Mouse (Mus musculus) kidney, postnatal 10 days (tissue): ENCODE measurements around the gene Erbb2.

Experiments
- DNase-seq: peaks from one replicate; pipeline ENCODE4 v3.0.0; 2021; ENCODE audit warnings: mixed read lengths

Erbb2 gene

DNA sequence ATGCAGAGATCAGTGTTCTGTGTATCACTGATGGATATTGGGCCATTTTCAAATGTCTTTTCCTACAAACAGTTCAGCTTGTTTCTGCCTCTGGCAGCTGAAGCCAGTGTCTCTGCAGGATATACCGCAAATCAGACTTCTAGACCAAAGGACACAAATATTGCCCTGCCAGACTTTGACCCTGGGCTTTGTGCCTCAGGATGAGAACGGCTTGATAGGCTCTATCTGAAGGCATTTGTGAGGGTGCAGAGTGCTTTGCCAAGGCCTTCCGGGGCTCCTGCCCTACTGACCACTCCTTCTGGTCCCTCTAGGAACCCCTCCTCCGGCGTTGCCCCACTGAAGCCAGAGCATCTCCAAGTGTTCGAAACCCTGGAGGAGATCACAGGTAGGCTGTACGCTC lies 14.3 kb downstream of the Erbb2 start:
- peak; percentile 27 for DNase-seq

DNA sequence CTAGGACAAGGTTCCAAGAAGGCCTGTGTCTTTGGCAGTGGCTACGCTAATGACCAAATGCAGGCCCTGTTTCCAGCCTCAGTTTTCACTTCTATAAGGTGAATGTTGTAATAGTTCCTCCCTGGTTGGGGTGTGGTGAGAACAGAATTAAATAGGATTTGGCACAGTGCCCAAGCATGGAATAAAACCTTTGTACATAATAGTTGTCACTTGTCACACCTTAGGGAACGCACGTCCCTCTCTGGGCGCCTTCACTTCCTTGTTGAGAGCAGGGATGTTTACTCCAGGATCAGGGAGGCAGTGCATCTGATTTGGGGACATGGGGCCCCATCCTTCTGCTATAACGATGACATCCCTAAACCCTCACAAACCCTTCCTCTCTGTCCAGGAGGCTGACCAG lies 16.2 kb downstream of the Erbb2 start:
- DNase-seq, result no peak

DNA sequence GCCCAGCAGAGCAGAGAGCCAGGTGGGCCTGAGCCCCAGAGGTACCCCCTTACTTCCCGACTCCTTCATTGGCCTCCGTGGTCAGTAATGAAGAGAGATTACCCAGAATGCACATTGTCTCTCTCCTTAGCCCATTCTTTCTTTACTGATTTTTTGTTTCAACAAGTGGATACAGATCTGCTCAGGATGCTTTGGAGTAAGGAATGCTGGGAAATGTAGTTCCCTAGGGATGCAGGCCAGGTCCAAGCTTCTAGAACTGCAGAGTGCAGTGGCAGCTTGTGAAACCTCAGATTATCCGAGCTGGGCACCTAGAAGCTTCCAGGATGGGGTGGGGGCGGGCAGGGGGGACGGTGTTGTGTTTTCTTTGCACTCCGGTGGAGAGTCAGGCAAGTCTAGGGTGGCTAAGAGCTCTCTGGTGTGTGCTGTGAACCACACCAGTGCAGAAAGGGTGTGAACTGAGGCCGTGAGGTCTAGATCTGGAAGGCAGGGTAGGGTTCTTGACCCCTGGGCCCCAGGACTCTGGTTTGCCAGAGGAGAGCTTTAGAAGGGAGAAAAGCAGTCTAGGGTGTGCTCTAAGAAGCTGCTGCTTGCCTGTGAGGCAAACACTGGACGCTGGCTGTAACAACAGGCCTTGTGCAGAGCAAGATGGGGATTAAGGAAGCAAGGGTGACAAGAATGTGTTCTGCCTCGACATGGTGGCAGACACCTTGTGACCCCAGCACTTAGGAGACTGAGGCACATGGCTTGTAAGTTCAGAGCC lies 19.7 kb downstream of the Erbb2 start:
- no peak for DNase-seq

DNA sequence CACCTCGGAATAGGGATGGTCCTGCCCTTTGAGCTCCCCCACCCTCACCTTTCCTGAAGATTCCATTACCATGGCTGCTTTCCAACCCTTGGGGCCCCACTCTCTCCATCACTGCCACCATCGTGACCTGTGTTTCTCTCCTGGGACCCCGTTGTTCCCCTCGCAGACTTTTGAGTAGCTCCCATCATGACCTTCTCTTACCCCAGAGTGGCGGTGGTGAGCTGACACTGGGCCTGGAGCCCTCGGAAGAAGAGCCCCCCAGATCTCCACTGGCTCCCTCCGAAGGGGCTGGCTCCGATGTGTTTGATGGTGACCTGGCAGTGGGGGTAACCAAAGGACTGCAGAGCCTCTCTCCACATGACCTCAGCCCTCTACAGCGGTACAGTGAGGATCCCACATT lies 23.5 kb downstream of the Erbb2 start:
- DNase-seq, result no peak

DNA sequence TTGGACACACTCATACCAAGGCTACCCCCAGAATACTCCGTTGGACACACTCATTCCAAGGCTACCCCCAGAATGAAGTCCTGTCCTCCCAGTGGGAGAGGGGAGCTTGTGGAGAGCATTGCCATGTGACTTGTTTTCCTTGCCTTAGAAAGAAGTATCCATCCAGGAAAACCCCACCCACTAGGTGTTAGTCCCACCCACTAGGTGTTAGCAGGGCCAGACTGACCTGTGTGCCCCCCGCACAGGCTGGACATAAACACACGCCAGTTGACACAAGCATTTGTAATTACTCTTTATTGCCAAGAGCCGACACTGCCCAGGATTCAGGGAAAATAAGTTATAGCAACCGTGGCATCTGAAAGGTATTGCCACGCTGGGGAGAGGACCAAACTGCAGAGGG lies 25.2 kb downstream of the Erbb2 start:
- no peak for DNase-seq

DNA sequence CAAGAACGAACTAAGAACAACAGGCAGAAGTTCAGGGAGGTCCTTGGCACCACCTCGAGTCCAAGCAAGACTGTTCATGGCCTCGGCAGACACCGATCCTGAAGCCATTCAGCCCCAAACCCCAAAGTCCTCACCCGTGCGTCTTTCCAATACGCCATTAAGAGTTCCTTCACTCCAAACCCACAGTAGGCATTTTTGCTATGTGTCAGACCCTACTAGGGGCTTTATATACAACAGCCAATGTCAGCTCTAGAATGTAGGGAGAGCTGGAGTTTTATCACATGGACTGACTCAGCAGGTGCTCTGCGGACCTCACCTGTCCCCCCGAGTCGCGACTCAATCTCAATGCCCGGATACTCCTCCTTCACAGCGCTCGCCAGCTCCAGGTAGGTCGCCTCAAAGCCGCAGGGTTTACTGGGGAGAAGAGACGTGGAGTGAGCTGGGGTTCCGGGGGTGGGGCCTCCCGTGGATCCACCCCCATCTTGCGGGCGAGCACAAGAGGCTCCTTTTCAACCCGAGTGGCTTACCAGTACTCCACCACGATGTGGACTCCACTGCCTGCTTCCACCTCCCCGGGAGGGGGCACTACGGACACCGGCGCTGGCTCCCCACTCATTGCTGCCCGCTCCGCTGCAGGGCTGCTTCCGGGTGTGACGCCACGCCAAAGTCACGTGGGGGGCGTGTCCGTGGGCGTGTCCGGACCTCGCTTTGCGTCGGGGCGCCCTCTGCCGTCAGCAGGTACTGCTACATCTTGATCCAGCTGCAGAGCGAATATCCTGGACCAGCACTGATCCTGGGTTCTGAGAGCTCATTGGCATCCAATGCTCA lies 26.3 kb downstream of the Erbb2 start, which contains the start of gene Mien1:
TSS of gene Mien1 (minus strand) at position 661 of the 828 bp plus-strand sequence.
- DNase-seq, result peak; percentile 99

DNA sequence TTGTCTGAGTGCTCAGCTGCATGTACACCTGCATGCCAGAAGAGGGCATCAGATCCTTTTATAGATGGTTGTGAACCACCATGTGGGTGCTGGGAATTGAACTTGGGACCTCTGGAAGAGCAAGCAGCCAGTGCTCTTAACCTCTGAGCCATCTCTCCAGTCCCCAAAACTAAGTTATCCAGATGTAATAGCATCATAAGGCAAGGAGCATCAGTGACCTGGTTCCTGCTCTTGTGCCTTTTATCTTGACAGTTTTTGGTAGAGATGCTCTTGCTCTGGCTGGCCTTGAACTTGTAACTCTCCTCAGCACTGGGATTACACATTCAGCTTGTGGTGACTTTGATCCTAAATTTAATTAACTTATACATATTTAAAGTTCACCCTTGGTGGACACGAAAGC lies 31.4 kb downstream of the Erbb2 start:
- DNase-seq, result no peak

DNA sequence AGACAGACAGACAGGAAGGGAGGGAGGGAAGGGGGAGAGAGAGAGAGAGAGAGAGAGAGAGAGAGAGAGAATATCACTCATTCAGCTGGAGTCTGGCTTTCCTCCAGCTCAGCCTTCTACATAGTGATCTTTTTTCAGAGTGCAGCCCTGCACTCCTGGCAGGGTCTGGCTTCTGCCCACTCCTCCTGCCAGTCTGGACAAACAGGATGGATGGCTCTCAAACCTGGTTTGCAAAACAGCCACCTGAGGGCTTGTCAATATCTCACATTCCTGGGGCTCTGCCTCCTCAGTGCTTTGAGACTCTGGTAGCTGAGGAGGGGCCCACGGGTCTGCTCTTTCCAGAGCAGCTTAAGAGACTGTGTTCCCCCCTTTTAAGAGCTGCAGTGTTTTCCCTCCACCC lies 33.0 kb downstream of the Erbb2 start:
- peak; percentile 40 for DNase-seq

DNA sequence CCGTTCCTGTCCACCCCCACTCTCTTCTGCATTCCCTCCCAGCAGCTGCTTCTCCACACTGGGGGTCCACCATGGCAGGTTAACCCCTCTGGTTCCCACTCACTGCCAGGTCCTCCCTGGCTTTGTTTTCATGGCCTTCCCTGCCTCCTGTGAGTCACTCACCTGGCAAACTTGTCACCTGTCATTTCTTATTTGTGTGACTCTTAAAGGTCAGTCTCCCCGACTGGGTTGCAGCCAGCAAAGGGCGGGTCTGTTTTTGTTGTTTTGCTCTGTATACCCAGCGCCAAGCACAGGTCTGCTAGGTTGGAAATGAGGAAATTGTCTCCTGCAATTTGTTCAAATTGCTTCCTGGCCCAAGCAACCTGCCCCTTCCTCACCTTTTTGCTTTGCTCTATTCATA lies 33.4 kb downstream of the Erbb2 start:
- DNase-seq, result peak; percentile 53

DNA sequence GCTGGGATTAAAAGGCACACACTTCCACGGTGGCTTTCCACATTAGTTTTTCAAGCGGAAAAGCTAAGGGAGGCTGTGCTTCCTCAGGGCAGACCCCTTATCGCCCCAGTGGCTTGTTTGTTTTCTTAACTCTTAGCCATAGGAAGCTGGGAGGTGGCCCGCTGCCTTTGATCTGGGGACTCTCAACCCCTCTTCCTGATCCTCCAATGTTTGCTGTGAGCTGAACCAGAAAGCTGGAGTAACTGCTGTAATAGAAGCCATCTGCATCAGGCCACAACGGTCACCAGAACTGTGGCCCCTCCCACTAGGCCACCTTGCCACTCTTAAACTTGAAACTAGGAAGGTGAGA lies 33.9 kb downstream of the Erbb2 start, which contains the start of gene Grb7:
TSS of gene Grb7 (plus strand) at position 182 of the 349 bp plus-strand sequence.
- no peak for DNase-seq

DNA sequence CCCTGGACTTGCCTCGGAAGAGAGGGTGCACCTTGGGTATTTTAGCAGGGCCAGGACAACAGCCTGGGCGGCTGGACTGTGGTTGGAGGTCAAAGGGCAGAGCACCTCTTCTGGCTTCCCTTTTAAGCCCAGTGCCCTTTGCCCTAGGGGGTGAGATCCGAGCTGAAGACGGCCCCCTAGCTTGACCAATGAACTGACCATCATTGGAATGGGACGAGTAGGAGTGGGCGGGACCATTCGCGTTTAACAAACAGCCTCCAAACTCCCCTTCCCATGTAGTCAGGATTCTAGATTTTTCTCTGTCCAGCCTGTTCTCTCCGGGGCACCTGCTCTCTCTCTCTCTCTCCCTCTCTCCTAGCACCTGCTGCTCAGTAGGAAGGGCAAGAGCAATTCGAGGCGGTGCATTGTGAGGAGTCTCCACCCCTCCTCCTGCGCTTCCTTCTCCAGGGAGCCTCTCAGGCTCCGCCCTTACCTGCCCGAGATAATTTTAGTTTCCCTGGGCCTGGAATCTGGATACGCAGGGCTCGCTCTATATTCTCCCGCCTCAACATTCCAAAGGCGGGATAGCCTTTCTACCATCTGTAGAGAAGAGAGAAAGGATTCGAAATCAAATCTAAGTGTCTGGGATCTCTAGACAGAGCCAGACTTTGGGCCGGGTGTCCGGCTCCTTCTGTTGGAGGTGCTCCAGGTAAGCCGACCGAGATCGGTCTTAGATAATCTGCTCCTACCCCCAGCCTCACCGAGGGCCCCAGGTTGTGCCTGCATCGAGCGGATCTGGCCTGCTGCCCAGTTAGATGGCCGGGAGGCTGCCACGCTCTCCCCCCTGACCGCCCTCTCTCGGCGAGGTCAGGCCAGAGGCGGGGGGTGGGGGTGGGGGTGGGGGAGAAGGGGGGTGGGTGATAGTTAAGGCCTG lies 34.5 kb downstream of the Erbb2 start:
- peak; percentile 79 for DNase-seq

DNA sequence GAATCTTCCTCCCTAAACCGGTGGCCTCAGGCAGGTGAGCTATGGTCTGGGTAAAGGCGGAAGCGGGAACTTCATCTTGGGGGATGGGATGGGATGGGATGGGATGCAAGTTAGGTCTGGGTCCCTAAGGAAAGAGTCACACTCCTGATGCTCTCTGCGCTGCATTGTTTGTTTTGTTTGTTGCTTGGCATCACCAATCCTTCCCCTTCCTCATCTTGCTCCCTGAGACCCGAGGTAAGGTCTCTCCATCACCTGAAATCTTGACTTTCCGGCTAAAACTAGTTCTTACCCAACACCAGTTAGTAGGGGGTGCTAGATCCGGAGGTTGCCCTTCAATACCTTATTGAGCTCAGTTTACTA lies 35.2 kb downstream of the Erbb2 start:
- DNase-seq, result no peak

DNA sequence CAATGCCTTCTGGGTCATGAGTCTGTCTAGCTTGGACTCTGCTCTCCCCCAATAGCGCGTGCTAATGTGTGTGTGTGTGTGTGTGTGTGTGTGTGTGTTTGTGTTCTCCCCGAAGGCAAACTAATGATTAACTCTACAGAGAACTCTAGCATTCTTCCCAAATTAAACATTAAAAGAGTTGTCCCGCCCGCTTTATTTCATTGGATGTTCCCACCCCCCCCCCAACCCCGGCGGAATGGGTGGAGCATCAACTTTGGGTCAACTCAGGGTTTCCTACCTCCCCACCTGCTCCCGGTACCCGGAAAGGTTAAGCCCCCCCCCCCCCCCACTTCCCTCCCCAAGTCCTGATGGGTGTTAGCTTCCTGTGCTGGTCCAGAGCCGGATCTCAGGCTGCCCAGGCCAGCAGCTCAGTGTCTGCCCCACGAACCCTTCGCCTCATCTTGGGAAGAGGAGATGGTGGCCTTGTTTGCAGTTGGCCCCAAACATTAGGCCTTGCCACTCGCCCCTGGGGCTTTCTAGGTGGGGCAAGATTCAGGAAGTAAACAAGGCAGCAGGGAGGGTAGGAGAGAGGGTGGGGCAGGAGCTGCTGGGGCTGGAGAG lies 36.0 kb downstream of the Erbb2 start:
- peak; percentile 74 for DNase-seq

DNA sequence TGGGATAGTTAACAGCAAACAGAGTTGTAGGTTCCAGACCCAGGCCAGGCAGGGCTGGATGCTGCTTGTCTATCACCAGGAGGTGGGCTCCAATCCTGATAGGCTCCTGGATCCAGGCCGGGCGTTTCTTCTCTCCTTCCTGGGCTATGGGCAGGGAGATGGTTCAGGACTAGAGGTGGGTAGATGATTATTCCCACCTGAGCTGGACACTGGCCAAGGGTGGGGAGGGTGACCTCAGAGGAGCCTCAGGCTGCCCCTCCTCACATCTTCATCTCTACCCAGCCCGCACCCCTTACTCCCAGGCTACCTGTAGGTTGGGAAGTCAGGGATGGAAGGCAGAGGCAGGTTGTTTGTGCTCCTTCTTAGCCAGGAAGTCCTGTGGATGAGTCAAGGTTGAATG lies 37.1 kb downstream of the Erbb2 start:
- DNase-seq, result peak; percentile 42

DNA sequence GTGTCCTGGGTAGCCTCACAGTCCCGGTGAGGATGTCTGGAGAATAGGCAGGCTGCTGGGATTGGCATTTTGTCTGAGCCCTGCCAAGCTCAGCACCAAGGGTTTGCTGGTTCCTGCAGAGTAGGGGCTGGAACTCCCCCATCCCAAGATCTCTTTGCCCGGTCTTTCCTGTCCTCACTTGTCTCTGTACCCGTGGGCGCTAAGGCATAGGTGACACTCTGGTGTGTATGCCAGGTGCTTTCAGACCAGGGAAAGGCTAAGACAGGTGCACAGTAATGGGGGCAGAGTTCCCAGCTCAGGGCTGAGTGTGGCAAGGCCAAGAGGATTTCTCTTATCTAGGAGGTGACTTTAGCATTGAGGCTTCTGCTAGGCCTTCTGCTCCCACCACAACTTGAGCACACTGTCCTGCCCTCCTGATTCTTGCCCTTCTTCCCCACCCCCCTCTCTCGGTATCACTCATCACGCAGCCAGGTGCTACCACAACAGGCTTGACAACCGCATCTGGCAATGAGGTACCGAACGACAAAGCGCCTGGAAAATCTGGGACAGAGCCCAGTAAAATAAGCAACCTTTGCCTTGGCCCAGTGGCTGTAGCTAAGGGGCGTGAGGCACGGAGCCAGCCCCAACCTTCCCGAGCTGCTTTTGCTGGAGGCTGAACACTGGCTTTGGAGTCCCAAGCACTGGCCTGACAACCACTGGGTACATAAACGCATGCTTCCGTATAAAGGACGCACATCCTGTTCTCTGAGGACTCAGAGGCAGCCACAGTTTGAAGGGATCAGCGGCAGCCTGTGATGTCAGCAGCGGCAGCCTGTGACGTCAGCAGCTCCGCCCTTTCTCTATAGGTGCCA lies 37.9 kb downstream of the Erbb2 start:
- peak; percentile 47 for DNase-seq

DNA sequence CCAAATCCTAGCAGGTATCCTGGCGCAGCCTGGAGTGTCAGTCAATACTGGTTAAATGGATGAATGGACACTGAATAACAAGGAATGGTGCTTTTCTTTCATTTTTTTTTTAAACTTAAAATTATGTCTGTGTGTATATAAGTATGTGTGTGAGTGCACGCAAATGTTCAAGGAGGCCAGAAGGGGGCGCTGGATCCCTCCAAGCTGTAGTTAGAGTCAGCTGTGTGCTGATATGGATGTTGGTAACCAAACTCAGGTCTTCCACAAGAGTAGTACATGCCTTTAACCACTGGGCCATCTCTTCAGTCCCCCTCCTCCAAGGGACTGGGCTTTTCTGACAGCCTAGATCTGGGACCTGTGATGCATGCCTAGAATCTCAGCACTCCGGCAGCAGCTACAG lies 43.2 kb downstream of the Erbb2 start:
- no peak for DNase-seq

DNA sequence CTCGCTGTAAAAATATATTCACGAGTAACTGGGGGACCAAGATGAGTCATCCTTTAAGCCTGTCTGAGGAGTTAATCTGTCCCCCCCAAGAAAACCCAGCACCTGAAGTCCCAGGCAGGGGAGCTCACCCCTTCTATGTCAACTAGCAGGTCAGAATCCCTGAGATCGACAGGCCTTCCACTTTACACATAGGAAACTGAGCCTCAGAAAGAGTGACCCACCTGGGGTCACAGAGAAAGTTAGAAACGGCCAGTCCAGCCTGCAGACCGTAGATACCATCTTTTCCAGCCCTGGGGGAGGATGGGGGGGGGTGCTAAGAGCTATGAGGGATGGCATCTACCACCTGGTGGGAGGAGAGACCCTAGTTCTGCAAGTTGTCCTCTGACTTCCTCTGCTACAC lies 44.3 kb downstream of the Erbb2 start:
- DNase-seq, result no peak

DNA sequence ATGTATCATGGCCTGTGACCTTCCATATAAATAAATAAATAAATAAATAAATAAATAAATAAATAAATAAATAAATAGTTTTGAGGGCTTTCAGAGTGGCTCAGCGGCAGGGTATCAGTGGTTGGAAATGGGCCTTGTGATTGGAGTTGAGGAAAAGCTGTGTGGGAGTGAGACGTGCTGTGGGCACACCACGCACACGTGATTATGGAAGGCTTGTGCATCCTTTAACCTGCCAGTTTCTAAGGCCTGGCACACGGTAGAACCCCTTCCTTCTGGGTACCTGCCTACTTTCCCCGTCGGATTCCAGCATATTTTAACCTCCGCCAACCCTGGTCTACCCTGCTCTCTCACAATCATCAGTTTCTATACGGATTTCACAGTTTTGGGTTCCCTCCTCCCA lies 44.7 kb downstream of the Erbb2 start:
- no peak for DNase-seq

DNA sequence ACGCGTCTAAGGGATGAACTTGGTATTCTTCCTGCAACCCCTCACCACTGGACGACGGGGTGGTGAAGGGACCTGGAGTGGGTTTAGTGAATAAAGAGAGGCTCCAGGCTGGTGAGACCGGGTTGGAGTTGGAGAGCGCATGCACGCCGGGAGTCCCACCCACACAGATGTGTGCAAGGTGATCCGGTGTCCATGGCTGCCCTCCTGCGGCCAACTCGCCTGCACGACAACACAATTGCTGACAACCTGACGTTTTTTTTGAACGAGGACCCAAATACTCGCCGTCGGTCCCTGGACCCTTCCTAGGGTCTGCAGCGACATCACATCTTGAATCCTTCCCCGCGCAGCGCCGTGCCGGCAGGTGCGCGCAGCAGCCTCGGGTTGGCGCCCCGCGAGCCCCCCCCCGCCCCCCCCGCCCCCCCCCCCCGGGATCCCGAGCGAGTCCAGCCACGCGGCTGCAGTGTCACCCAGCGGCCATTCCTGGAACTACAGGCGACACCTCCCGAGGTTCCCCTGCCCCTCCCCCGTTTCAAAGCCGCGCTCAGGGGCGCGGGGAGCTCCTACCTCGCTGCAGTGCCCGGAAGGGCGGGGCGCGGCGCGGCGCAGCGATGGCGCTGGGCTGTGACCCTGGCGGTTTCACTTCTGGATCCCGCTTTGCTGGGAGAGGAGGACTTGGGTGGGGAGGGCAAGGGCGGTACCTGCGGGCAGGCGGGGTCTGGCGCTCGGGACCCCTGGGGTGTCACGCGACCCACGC lies 45.3 kb downstream of the Erbb2 start:
- peak; percentile 93 for DNase-seq

DNA sequence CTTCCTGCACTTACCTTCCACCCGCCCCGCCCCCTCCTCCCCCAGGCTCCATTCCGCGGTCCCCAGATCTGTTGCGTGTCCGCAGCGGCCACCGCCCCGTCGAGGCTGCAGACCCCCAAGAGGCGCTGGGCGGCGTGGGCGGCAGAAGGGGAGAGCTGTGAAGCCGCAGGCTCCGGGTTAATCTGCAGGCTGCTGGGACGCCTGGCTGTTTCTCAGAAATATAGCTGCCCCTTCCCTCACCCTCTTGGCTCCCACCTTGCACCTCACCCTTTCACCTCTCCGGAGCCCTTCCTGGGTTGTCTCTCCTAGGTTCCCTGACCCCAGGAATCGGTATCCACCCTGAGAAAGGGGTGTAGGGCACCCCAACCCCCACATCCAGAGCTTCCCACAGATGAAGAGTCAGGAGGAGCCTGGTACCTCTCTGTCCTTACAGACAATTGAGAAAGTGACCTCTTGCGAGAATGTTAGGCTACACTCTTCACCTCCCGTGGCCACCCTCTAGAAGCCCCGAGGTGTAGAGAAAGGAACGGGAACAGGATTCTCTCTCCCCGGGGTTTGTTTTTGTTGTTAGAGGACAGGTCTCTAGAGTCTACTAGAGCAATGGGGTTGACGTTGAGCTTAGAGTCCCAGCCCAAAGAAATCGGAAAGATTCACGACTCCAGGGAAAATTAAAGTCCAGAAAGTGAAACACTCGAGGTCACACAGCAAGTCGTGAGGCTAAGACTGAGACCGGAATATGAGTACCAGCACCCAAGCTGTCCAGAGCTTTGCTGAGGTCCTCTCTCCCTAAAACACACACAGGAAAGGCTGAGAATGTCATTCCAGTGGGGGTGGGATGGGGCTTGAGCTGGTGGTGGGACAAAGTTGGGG lies 46.1 kb downstream of the Erbb2 start:
- DNase-seq, result no peak
